Mouse (Mus musculus) ZHBTc4 (cell line): Measurements from ENCODE around the gene Cd9.

ENCODE experiments used
- DNase-seq: peaks from one replicate; pipeline ENCODE4 v3.0.0-alpha.2; 2011; ENCODE audit warnings: low read depth, low spot score

The Cd9 gene

GRCm38 (mm10) chr6:125434735-125435518 lies 59.7 kb downstream of the Cd9 start:
- DNase-seq: peak; percentile 62

GRCm38 (mm10) chr6:125433704-125434447 lies 60.7 kb downstream of the Cd9 start:
- peak; percentile 98 for DNase-seq

- no peak for DNase-seq
Observed at GRCm38 (mm10) chr6:125433257-125433656, 61.3 kb downstream of the Cd9 start.

GRCm38 (mm10) chr6:125432522-125432921 lies 62.1 kb downstream of the Cd9 start:
- DNase-seq: peak; percentile 70

- DNase-seq: peak; percentile 53
Observed at GRCm38 (mm10) chr6:125430982-125431381, 63.6 kb downstream of the Cd9 start.

GRCm38 (mm10) chr6:125430358-125430958 lies 64.1 kb downstream of the Cd9 start:
- peak; percentile 89 for DNase-seq

GRCm38 (mm10) chr6:125429741-125430140 lies 64.8 kb downstream of the Cd9 start:
- no peak for DNase-seq

GRCm38 (mm10) chr6:125426383-125427360 lies 67.9 kb downstream of the Cd9 start:
- DNase-seq: peak; percentile 88

- DNase-seq: peak; percentile 74
Observed at GRCm38 (mm10) chr6:125425205-125426090, 69.1 kb downstream of the Cd9 start.

- DNase-seq: peak; percentile 68
Observed at GRCm38 (mm10) chr6:125424156-125424555, 70.4 kb downstream of the Cd9 start.

- DNase-seq: no peak
Observed at GRCm38 (mm10) chr6:125423507-125423906, 71.1 kb downstream of the Cd9 start.

- no peak for DNase-seq
Observed at GRCm38 (mm10) chr6:125423099-125423498, 71.5 kb downstream of the Cd9 start.

GRCm38 (mm10) chr6:125422051-125422822 lies 72.4 kb downstream of the Cd9 start:
- DNase-seq: peak; percentile 95

GRCm38 (mm10) chr6:125420458-125421063 lies 74.0 kb downstream of the Cd9 start:
- peak; percentile 57 for DNase-seq

GRCm38 (mm10) chr6:125418744-125419143 lies 75.8 kb downstream of the Cd9 start:
- DNase-seq: peak; percentile 94

GRCm38 (mm10) chr6:125413326-125413725 lies 81.3 kb downstream of the Cd9 start:
- no peak for DNase-seq

- DNase-seq: peak; percentile 75
Observed at GRCm38 (mm10) chr6:125411661-125412060, 82.9 kb downstream of the Cd9 start.

GRCm38 (mm10) chr6:125410995-125411547 lies 83.5 kb downstream of the Cd9 start:
- DNase-seq: peak; percentile 96

- peak; percentile 49 for DNase-seq
Observed at GRCm38 (mm10) chr6:125410551-125410950, 84.0 kb downstream of the Cd9 start.
